Mouse (Mus musculus): ENCODE measurements at regions not wholly inside any gene's neighbourhood (a gene's known extent, or its start where the extent isn't known, plus 50 kb on each side); places are given as distances from the start of the nearest gene placed in this dataset.

GRCm38 (mm10) chr5:64401737-64402136 lies 245.6 kb downstream of the Tbc1d1 start:
- no peak for ATAC-seq

GRCm38 (mm10) chr5:64403077-64403981 lies 247.2 kb downstream of the Tbc1d1 start:
- ATAC-seq = no peak

- ATAC-seq = no peak
Observed at GRCm38 (mm10) chr5:64403982-64404345, 247.9 kb downstream of the Tbc1d1 start.

GRCm38 (mm10) chr5:64404512-64404911 lies 248.4 kb downstream of the Tbc1d1 start:
- ATAC-seq = no peak

- ATAC-seq = no peak
Observed at GRCm38 (mm10) chr5:64408938-64409337, 252.8 kb downstream of the Tbc1d1 start.

GRCm38 (mm10) chr5:64410621-64411020 lies 254.5 kb downstream of the Tbc1d1 start:
- no peak for ATAC-seq

GRCm38 (mm10) chr5:64414519-64414918 lies 258.4 kb downstream of the Tbc1d1 start:
- ATAC-seq = no peak

- no peak for ATAC-seq
Observed at GRCm38 (mm10) chr5:64419395-64419794, 263.3 kb downstream of the Tbc1d1 start.

- ATAC-seq = no peak
Observed at GRCm38 (mm10) chr5:64422787-64423587, 266.9 kb downstream of the Tbc1d1 start.

- ATAC-seq = no peak
Observed at GRCm38 (mm10) chr5:64428822-64429221, 272.7 kb downstream of the Tbc1d1 start.

GRCm38 (mm10) chr5:64430501-64430900 lies 274.4 kb downstream of the Tbc1d1 start:
- no peak for ATAC-seq

GRCm38 (mm10) chr5:64431624-64432023 lies 275.5 kb downstream of the Tbc1d1 start:
- ATAC-seq = no peak

- ATAC-seq = no peak
Observed at GRCm38 (mm10) chr5:64433786-64434185, 277.7 kb downstream of the Tbc1d1 start.

- ATAC-seq = no peak
Observed at GRCm38 (mm10) chr5:64435491-64435890, 279.4 kb downstream of the Tbc1d1 start.

- no peak for ATAC-seq
Observed at GRCm38 (mm10) chr5:64435958-64436357, 279.9 kb downstream of the Tbc1d1 start.

- no peak for ATAC-seq
Observed at GRCm38 (mm10) chr5:64437720-64438119, 281.6 kb downstream of the Tbc1d1 start.

- ATAC-seq = peak; percentile 28
Observed at GRCm38 (mm10) chr5:64438446-64439134, 282.5 kb downstream of the Tbc1d1 start.

GRCm38 (mm10) chr5:64447847-64448246 lies 291.7 kb downstream of the Tbc1d1 start:
- ATAC-seq = no peak

GRCm38 (mm10) chr5:64452668-64453334 lies 296.7 kb downstream of the Tbc1d1 start:
- no peak for ATAC-seq

- ATAC-seq = no peak
Observed at GRCm38 (mm10) chr5:64459807-64460206, 303.7 kb downstream of the Tbc1d1 start.

- no peak for ATAC-seq
Observed at GRCm38 (mm10) chr5:64460891-64461290, 304.8 kb downstream of the Tbc1d1 start.

GRCm38 (mm10) chr5:64461592-64461991 lies 305.5 kb downstream of the Tbc1d1 start:
- no peak for ATAC-seq

GRCm38 (mm10) chr5:64462411-64462810 lies 306.3 kb downstream of the Tbc1d1 start:
- ATAC-seq = no peak

Data from inflammation-experienced regulatory T-cells, adult 6 months (primary cell).